Mouse (Mus musculus) thymus, adult 2 months (tissue): ENCODE results near the gene Cd200r1.

Source experiments
- CTCF ChIP-seq: fragments of 200-500 bp; IDR thresholded peaks from 2 replicates; pipeline ENCODE4 v1.5.1; 2012; ENCODE audit warnings: mild to moderate bottlenecking, control low read depth, low read length, moderate library complexity, borderline replicate concordance; ENCODE audit not compliant: control insufficient read depth, poor library complexity, insufficient read depth; ENCODE audit errors: extremely low read depth
- POLR2A ChIP-seq: fragments of 200-500 bp; IDR thresholded peaks from 2 replicates; pipeline ENCODE4 v1.6.1; 2012; ENCODE audit warnings: mild to moderate bottlenecking, low read length, control low read depth, moderate library complexity; ENCODE audit not compliant: control insufficient read depth, poor library complexity, insufficient read depth; ENCODE audit errors: extremely low read depth

- TF ChIP-seq CTCF: no peak
- TF ChIP-seq POLR2A: no peak
Measured at GRCm38 (mm10) chr16:44724847-44725246, 40.7 kb upstream of the Cd200r1 start.
